Mouse (Mus musculus): Measurements from ENCODE around the gene Gpm6b. TPM values are rescaled to one million over a fixed set of nuclear protein-coding genes. Genes with fewer than 3 reads are reported as not detected.

Gene Gpm6b
- polyA plus RNA-seq (2015; fragmentation: Nextera tagmentation; extraction: Ambion mirVana) = 21.1 and 24.1 TPM in 2 replicates

DNA sequence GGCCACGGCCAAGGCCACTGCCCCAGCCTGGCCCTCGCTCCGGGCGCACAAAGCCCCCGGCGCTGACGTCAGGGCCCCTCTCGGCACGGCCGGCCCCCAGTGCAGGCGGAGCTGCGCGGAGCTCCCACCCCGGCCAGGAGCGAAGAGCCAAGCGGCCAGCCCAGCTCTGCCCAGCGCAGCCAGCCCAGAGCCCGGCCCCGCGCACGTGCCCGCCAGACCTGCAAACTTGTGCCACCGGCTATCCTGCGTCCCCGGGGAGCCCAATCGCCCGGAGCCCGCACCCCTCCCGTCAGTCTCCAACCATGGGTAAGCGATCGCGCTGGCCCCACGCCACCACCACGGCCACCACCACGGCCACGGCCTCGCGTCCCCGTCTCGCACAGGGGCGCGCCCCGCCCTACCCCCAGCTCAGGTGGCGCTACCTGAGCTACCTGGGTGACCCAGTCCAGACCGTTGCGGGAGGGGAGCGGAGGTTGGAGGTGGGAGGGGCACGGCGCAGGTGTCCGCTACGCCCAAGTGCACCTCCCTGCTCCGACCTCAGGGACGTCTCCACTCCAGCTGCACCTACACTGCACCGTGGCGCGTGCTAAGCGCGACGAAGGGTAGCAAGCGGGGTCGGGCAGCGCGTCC, at the start of gene Gpm6b:
Gpm6b (plus strand) TSS at position 81 of the 630 bp plus-strand sequence.
- Histone ChIP-seq H3K9ac (peak within 1 kb of the TSS; percentile 45), H3K4me1 (no peaks in the 10 kb centered on the region), H3K4me2 (peak within 1 kb of the TSS; percentile 90), H3K36me3 (no peaks in the 10 kb centered on the region), H3K27me3 (peaks cover 62% of the 10 kb centered on the region), H3K4me3 (replicated peaks) (peak within 1 kb of the TSS; percentile 57), H3K27ac (no peak within 1 kb of the TSS), H3K9me3 (replicated peaks) (no peaks in the 10 kb centered on the region)
- 25% methylated on average over 52 of the region's 63 CpGs for WGBS
- ATAC-seq (replicated peaks; ENCODE audit: low FRiP score) = peak; percentile 96

DNA sequence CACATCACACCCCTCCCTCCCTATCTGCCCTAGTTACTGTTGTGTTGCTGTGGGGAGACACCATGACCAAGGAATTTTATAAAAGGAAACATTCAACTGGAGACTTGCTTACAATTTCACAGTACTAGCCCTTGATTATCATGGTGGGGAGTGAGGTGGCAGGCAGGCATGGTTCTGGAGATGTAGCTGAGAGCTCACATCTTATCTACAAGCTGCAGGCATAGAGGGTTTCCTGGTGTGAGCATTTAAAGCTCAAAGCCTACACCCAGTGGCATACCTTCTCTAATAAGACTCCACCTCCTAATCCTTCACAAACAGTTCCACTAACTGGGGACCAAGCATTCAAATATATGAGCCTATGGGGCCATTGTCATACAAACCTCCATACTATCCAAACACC, 42.4 kb upstream of the Gpm6b start:
- Histone ChIP-seq H3K9ac (no peak overlapping the region), H3K4me2 (no peak overlapping the region), H3K27me3 (0 out of 2 replicates have a peak, but pooled peaks cover 8% of the 10 kb centered on the region), H3K27ac (no peak overlapping the region), H3K36me3 (no peaks in the 10 kb centered on the region), H3K4me3 (replicated peaks) (no peak overlapping the region), H3K9me3 (replicated peaks) (no peaks in the 10 kb centered on the region), H3K4me1 (no peaks in the 10 kb centered on the region)
- no peak for ATAC-seq (replicated peaks; ENCODE audit: low FRiP score)

- no peak overlapping the region for H3K27ac ChIP-seq
- H3K4me3 ChIP-seq (replicated peaks) = no peak overlapping the region
- no peaks in the 10 kb centered on the region for H3K9me3 ChIP-seq (replicated peaks)
- no peaks in the 10 kb centered on the region for H3K36me3 ChIP-seq
- H3K4me2 ChIP-seq = no peak overlapping the region
- no peak overlapping the region for H3K9ac ChIP-seq
- 0 out of 2 replicates have a peak, but pooled peaks cover 8% of the 10 kb centered on the region for H3K27me3 ChIP-seq
- WGBS = 58% methylated on average over 2 of the region's 2 CpGs
- ATAC-seq (replicated peaks; ENCODE audit: low FRiP score) = peak; percentile 70; the same call in 1 of the 2 replicates
- no peaks in the 10 kb centered on the region for H3K4me1 ChIP-seq
Observed at GRCm38 (mm10) chrX:166198266-166198665, 40.4 kb upstream of the Gpm6b start.

DNA sequence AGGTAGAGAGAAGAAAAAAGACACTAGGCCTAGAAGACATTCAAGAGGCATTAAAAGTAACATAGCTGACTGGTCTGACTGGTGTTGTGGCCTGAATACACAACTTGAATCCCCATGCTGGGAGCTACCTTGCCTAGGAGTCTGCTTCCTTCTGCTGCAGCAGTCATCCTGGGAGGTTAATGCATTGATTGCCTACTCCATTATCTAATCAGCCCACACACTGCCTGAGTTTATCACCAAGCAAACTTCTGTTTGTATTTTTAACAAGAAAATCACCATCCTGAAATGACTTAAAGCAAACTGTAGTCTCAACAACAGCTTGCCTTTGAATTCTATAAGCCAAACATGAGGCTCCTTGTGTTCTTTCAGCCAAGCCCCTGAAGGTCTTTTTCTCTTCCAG, 38.9 kb upstream of the Gpm6b start:
- H3K4me3 ChIP-seq (replicated peaks) = no peak overlapping the region
- no peak overlapping the region for H3K4me2 ChIP-seq
- no peak for ATAC-seq (replicated peaks; ENCODE audit: low FRiP score)
- H3K36me3 ChIP-seq = no peaks in the 10 kb centered on the region
- H3K4me1 ChIP-seq = no peaks in the 10 kb centered on the region
- H3K9ac ChIP-seq = no peak overlapping the region
- H3K27ac ChIP-seq = no peak overlapping the region
- 0 out of 2 replicates have a peak, but pooled peaks cover 8% of the 10 kb centered on the region for H3K27me3 ChIP-seq
- no peaks in the 10 kb centered on the region for H3K9me3 ChIP-seq (replicated peaks)

DNA sequence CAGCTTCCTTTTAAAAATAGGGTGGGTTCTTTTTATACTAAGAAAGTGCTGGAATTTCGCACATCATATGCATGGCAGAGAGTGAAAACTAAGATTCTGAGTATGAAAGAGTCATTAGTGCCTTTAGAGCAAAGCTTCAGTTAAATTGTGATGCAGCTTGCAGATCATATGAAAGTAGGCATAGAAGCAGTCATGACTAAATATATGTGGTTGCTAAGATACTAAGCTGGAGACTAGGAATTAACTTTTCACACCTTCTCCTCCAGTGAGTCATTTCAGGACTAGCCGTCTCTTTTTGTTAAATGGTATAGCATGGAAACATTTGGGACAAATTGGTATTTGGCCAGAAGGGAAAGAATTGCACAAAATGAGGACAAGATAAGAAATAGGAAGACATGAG, 24.1 kb upstream of the Gpm6b start:
- ATAC-seq (replicated peaks; ENCODE audit: low FRiP score) = no peak
- Histone ChIP-seq H3K27me3 (peaks cover 57% of the 10 kb centered on the region), H3K36me3 (no peaks in the 10 kb centered on the region), H3K4me1 (no peaks in the 10 kb centered on the region), H3K9ac (no peak overlapping the region), H3K9me3 (replicated peaks) (no peaks in the 10 kb centered on the region), H3K4me3 (replicated peaks) (no peak overlapping the region), H3K4me2 (no peak overlapping the region), H3K27ac (no peak overlapping the region)
- 84% methylated on average over 2 of the region's 2 CpGs for WGBS

GRCm38 (mm10) chrX:166216248-166216647, 22.5 kb upstream of the Gpm6b start:
- no peak overlapping the region for H3K4me2 ChIP-seq
- no peak for ATAC-seq (replicated peaks; ENCODE audit: low FRiP score)
- peaks cover 62% of the 10 kb centered on the region for H3K27me3 ChIP-seq
- 69% methylated on average over 6 of the region's 6 CpGs for WGBS
- no peak overlapping the region for H3K27ac ChIP-seq
- H3K36me3 ChIP-seq = no peaks in the 10 kb centered on the region
- H3K9me3 ChIP-seq (replicated peaks) = no peaks in the 10 kb centered on the region
- H3K9ac ChIP-seq = no peak overlapping the region
- H3K4me1 ChIP-seq = no peaks in the 10 kb centered on the region
- no peak overlapping the region for H3K4me3 ChIP-seq (replicated peaks)

DNA sequence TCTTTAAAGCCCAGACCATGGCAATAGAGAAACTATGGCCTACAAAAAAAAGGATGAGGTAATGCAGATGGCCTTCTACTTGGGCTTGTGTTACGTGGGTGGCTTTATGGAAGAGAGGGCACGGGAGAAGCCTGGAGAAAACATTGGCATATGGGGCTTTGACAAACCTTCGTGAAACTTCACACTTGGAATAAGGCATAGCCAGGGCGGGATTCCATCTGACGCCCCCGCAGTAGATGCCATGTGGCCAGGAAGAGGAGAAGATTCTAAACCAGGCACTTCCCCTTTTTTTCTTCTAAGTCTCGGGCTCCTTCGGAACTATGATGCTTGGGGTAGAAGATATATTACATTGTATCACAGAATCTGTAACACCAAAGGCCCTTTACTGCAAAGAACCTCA, 22.0 kb upstream of the Gpm6b start:
- Histone ChIP-seq H3K27ac (no peak overlapping the region), H3K9ac (no peak overlapping the region), H3K27me3 (peaks cover 62% of the 10 kb centered on the region), H3K4me1 (no peaks in the 10 kb centered on the region), H3K4me2 (no peak overlapping the region), H3K4me3 (replicated peaks) (no peak overlapping the region), H3K9me3 (replicated peaks) (no peaks in the 10 kb centered on the region), H3K36me3 (no peaks in the 10 kb centered on the region)
- WGBS = 83% methylated on average over 8 of the region's 8 CpGs
- no peak for ATAC-seq (replicated peaks; ENCODE audit: low FRiP score)

GRCm38 (mm10) chrX:166219331-166219730, 19.4 kb upstream of the Gpm6b start:
- Histone ChIP-seq H3K4me3 (replicated peaks) (no peak overlapping the region), H3K36me3 (no peaks in the 10 kb centered on the region), H3K27ac (no peak overlapping the region), H3K9me3 (replicated peaks) (no peaks in the 10 kb centered on the region), H3K4me2 (no peak overlapping the region), H3K4me1 (no peaks in the 10 kb centered on the region), H3K9ac (no peak overlapping the region), H3K27me3 (peaks cover 48% of the 10 kb centered on the region)
- no peak for ATAC-seq (replicated peaks; ENCODE audit: low FRiP score)
- 63% methylated on average over 5 of the region's 5 CpGs for WGBS

DNA sequence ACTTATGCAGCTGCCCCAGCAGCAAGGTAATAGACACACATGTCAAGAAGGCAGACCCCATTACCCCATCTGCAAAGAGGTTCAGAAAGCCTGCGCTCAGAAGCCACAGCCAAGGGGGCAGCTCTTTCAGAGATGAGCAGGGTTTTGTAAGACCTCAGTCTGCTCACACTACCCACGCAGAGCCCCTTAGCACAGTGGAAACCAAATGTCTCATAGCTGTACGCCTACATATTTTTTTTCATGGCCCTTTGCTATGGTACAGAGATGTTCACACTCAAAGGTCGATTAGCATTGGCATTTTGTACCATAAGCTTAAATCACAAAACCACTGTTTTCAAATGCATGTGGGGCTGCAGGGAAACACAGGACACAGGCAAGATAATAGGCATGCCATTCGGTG, 11.9 kb upstream of the Gpm6b start:
- Histone ChIP-seq H3K27ac (no peak overlapping the region), H3K36me3 (no peaks in the 10 kb centered on the region), H3K4me2 (no peak overlapping the region), H3K9ac (no peak overlapping the region), H3K9me3 (replicated peaks) (no peaks in the 10 kb centered on the region), H3K27me3 (peaks cover 48% of the 10 kb centered on the region), H3K4me1 (no peaks in the 10 kb centered on the region), H3K4me3 (replicated peaks) (no peak overlapping the region)
- 85% methylated on average over 5 of the region's 5 CpGs for WGBS
- no peak for ATAC-seq (replicated peaks; ENCODE audit: low FRiP score)

- Histone ChIP-seq H3K27me3 (peaks cover 53% of the 10 kb centered on the region), H3K4me2 (no peak overlapping the region), H3K36me3 (no peaks in the 10 kb centered on the region), H3K9me3 (replicated peaks) (no peaks in the 10 kb centered on the region), H3K9ac (no peak overlapping the region), H3K27ac (no peak overlapping the region), H3K4me3 (replicated peaks) (no peak overlapping the region), H3K4me1 (no peaks in the 10 kb centered on the region)
- 69% methylated on average over 3 of the region's 3 CpGs for WGBS
- ATAC-seq (replicated peaks; ENCODE audit: low FRiP score) = no peak
Observed at GRCm38 (mm10) chrX:166229750-166230149, 9.0 kb upstream of the Gpm6b start.

DNA sequence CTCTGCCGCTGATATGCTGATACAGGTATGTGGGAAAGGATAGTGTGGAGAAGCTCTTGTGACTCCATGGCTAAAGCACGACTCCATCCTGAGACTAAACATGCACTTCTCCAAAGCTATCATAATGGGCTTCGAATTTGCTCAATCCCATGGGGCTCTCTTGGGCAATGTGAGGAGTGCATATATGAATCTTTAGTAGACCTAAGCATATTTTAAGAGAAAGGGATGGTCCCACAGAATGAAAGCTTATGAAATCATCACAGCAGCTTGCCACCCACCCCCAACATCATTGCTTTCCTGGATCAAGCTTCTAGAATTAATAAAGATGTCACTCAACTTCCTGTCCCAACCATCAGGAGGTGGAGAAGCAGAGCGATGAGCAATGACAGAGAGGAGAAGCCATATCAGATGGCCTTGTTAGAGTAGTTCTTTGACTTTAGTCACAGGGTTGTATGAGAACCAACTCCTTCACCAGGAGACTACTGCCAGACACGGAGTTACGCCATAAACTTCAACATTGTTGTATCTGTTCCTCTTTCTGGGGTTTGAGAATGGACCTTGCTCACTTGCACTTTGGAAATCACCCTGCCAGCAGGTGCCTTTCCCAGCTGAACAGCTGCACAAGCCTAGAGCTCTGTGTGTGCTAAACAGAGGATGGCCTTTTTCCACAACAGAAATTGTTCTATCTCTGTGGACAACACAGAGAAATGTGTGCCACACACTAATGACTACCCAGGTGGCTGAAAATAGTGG, 8.0 kb upstream of the Gpm6b start:
- Histone ChIP-seq H3K9me3 (replicated peaks) (no peaks in the 10 kb centered on the region), H3K27me3 (peaks cover 50% of the 10 kb centered on the region), H3K36me3 (no peaks in the 10 kb centered on the region), H3K4me3 (replicated peaks) (no peak overlapping the region), H3K4me2 (no peak overlapping the region), H3K9ac (no peak overlapping the region), H3K4me1 (no peaks in the 10 kb centered on the region), H3K27ac (no peak overlapping the region)
- ATAC-seq (replicated peaks; ENCODE audit: low FRiP score) = no peak
- WGBS = 86% methylated on average over 6 of the region's 6 CpGs

DNA sequence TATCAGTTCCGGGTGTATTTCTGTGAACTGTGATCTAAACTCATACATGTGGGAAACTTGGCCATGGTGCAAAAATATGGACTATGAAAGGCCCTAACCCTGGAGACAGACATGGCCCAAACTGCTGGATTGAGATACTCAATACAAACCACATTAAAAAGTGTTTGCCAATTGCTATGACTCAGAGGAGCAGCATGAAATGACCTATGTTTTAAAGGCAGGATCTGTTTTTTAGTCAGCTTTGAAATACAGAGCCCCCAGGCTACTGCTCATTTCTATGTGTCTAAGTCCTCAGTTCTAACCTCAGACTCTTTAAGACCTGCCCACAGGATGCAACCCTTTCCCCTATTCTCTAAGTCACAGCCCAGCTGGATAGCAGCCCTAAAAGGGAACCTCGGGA, 2.6 kb upstream of the Gpm6b start:
- no peak for ATAC-seq (replicated peaks; ENCODE audit: low FRiP score)
- H3K4me2 ChIP-seq = no peak overlapping the region
- WGBS = 49% methylated on average over 2 of the region's 2 CpGs

More for the DNA sequence above, 2.6 kb upstream of the Gpm6b start:
- Histone ChIP-seq H3K27me3 (peaks cover 66% of the 10 kb centered on the region), H3K36me3 (no peaks in the 10 kb centered on the region), H3K27ac (no peak overlapping the region), H3K4me3 (replicated peaks) (no peak overlapping the region), H3K4me1 (no peaks in the 10 kb centered on the region), H3K9me3 (replicated peaks) (no peaks in the 10 kb centered on the region), H3K9ac (no peak overlapping the region)

All from kidney, embryonic 15.5 days (tissue).